Mouse (Mus musculus) megakaryocyte, embryonic 14.5 days (primary cell): ENCODE measurements at regions not wholly inside any gene's neighbourhood (a gene's known extent, or its start where the extent isn't known, plus 50 kb on each side); places are given as distances from the start of the nearest gene placed in this dataset.

Source experiments
- FLI1 ChIP-seq: IDR thresholded peaks from 2 replicates; pipeline ENCODE4 v1.6.1; 2012; ENCODE audit warnings: low read length, inconsistent platforms, mixed read lengths
- GATA1 ChIP-seq: IDR thresholded peaks from 3 replicates; pipeline ENCODE4 v1.6.1; 2012; ENCODE audit warnings: mixed read lengths, low read length, inconsistent platforms, borderline replicate concordance

- TF ChIP-seq GATA1 (no peak), FLI1 (no peak)
Observed at GRCm38 (mm10) chr5:148788690-148789089, 140.4 kb downstream of the Katnal1 start.
